Mouse (Mus musculus) kidney, embryonic 14.5 days (tissue): ENCODE measurements around the gene Usp35. TPM values are rescaled to one million over a fixed set of nuclear protein-coding genes. Genes with fewer than 3 reads are reported as not detected.

Experiments used
- ATAC-seq: fragments of 200-750 bp; cut with Nextera tagmentation; 2 replicates; pipeline ENCODE4 v1.8.0; 2017; ENCODE audit warnings: moderate number of reproducible peaks, mild to moderate bottlenecking, moderate TSS enrichment, moderate library complexity; ENCODE audit not compliant: low FRiP score, low TSS enrichment
- H3K27ac ChIP-seq: fragments of 300-500 bp; sonication (generic); 2 replicates; pipeline ENCODE4 v1.5.1; 2014; ENCODE audit warnings: low read depth, mild to moderate bottlenecking, low read length, moderate library complexity, mixed read lengths
- H3K27me3 ChIP-seq: fragments of 300-500 bp; sonication (generic); 2 replicates; pipeline ENCODE4 v1.6.1; 2014; ENCODE audit warnings: mild to moderate bottlenecking, low read length; ENCODE audit not compliant: control insufficient read depth, insufficient read depth
- H3K36me3 ChIP-seq: fragments of 300-500 bp; sonication (generic); 2 replicates; pipeline ENCODE4 v1.6.1; 2014; ENCODE audit warnings: low read length, mixed read lengths; ENCODE audit not compliant: control insufficient read depth, insufficient read depth
- H3K4me1 ChIP-seq: fragments of 300-500 bp; sonication (generic); 2 replicates; pipeline ENCODE4 v1.6.1; 2014; ENCODE audit warnings: low read length, mixed read lengths; ENCODE audit not compliant: control insufficient read depth, insufficient read depth
- H3K4me2 ChIP-seq: fragments of 300-500 bp; sonication (generic); replicated peaks from 2 replicates; pipeline ENCODE4 v1.6.1; 2014; ENCODE audit warnings: low read depth, mild to moderate bottlenecking, low read length
- H3K4me3 ChIP-seq: fragments of 300-500 bp; sonication (generic); 2 replicates; pipeline ENCODE4 v1.5.1; 2014; ENCODE audit warnings: mild to moderate bottlenecking, low read length
- H3K9ac ChIP-seq: fragments of 300-500 bp; sonication (generic); 2 replicates; pipeline ENCODE4 v1.6.1; 2014; ENCODE audit warnings: low read depth, mild to moderate bottlenecking, low read length, moderate library complexity
- H3K9me3 ChIP-seq: fragments of 300-500 bp; sonication (generic); 2 replicates; pipeline ENCODE4 v1.6.1; 2016; ENCODE audit warnings: low read length; ENCODE audit not compliant: control insufficient read depth
- WGBS: fragments of 180-500 bp; shearing (Covaris S2); extraction: QIAGEN DNeasy Blood & Tissue Kit; methylation state at CpG from one replicate; pipeline ENCODE4 v1.1.7; 2014; 5-methylcytosine and 5-hydroxymethylcytosine counted together
- polyA plus RNA-seq: library from polyadenylated mRNA; unstranded; fragments of >200 nt; fragmentation: Nextera tagmentation; extraction: Ambion mirVana; gene quantifications from 2 replicates; pipeline ENCODE4 v1.2.1, GENCODE M21; 2014

Usp35 gene
- polyA plus RNA-seq, 1 experiment from 2014 or later, result 1.8 TPM

GRCm38 (mm10) chr7:97348836-97349235 is 17.0 kb upstream of the Usp35 start:
- no peak overlapping the region for H3K27ac ChIP-seq
- 83% methylated on average over 5 of the region's 5 CpGs for WGBS

GRCm38 (mm10) chr7:97348318-97348717 is 16.5 kb upstream of the Usp35 start:
- no peak overlapping the region for H3K9ac ChIP-seq
- H3K27me3 ChIP-seq, result no peaks in the 10 kb centered on the region
- 88% methylated on average over 3 of the region's 3 CpGs for WGBS
- H3K4me1 ChIP-seq, result no peaks in the 10 kb centered on the region
- no peak for ATAC-seq
- no peaks in the 10 kb centered on the region for H3K9me3 ChIP-seq
- H3K4me2 ChIP-seq, result no peak overlapping the region
- no peaks in the 10 kb centered on the region for H3K36me3 ChIP-seq
- H3K27ac ChIP-seq, result no peak overlapping the region
- no peak overlapping the region for H3K4me3 ChIP-seq

More at GRCm38 (mm10) chr7:97348836-97349235, 17.0 kb upstream of the Usp35 start:
- Histone ChIP-seq H3K4me2 (no peak overlapping the region), H3K4me3 (no peak overlapping the region), H3K9me3 (no peaks in the 10 kb centered on the region), H3K9ac (no peak overlapping the region), H3K36me3 (no peaks in the 10 kb centered on the region), H3K4me1 (no peaks in the 10 kb centered on the region), H3K27me3 (no peaks in the 10 kb centered on the region)
- no peak for ATAC-seq

GRCm38 (mm10) chr7:97347464-97347863 is 15.6 kb upstream of the Usp35 start:
- 96% methylated on average over 15 of the region's 15 CpGs for whole genome bisulfite sequencing
- Histone ChIP-seq H3K9me3 (no peaks in the 10 kb centered on the region), H3K36me3 (no peaks in the 10 kb centered on the region), H3K4me3 (no peak overlapping the region), H3K27ac (no peak overlapping the region), H3K4me1 (no peaks in the 10 kb centered on the region), H3K27me3 (no peaks in the 10 kb centered on the region), H3K9ac (no peak overlapping the region), H3K4me2 (no peak overlapping the region)
- ATAC-seq, result no peak

- no peak for ATAC-seq
- Histone ChIP-seq H3K9me3 (no peaks in the 10 kb centered on the region), H3K4me1 (no peaks in the 10 kb centered on the region), H3K36me3 (no peaks in the 10 kb centered on the region), H3K27me3 (no peaks in the 10 kb centered on the region), H3K4me2 (no peak overlapping the region), H3K4me3 (no peak overlapping the region), H3K27ac (no peak overlapping the region), H3K9ac (no peak overlapping the region)
- 79% methylated on average over 4 of the region's 4 CpGs for WGBS
Measured at GRCm38 (mm10) chr7:97346822-97347166, 15.0 kb upstream of the Usp35 start.

GRCm38 (mm10) chr7:97346111-97346821 is 14.4 kb upstream of the Usp35 start:
- Histone ChIP-seq H3K9me3 (no peaks in the 10 kb centered on the region), H3K36me3 (no peaks in the 10 kb centered on the region), H3K27ac (no peak overlapping the region), H3K4me3 (no peak overlapping the region), H3K9ac (no peak overlapping the region), H3K27me3 (no peaks in the 10 kb centered on the region), H3K4me1 (no peaks in the 10 kb centered on the region), H3K4me2 (no peak overlapping the region)
- WGBS, result 78% methylated on average over 9 of the region's 9 CpGs
- no peak for ATAC-seq

GRCm38 (mm10) chr7:97345229-97345871 is 13.5 kb upstream of the Usp35 start:
- no peaks in the 10 kb centered on the region for H3K27me3 ChIP-seq
- H3K4me1 ChIP-seq, result no peaks in the 10 kb centered on the region
- no peaks in the 10 kb centered on the region for H3K9me3 ChIP-seq
- WGBS, result 60% methylated on average over 10 of the region's 10 CpGs
- H3K4me2 ChIP-seq, result no peak overlapping the region
- no peaks in the 10 kb centered on the region for H3K36me3 ChIP-seq
- H3K27ac ChIP-seq, result no peak overlapping the region
- H3K9ac ChIP-seq, result no peak overlapping the region
- ATAC-seq, result no peak
- no peak overlapping the region for H3K4me3 ChIP-seq

GRCm38 (mm10) chr7:97344655-97345054 is 12.8 kb upstream of the Usp35 start:
- Histone ChIP-seq H3K9ac (no peak overlapping the region), H3K27me3 (no peaks in the 10 kb centered on the region), H3K4me1 (no peaks in the 10 kb centered on the region), H3K27ac (no peak overlapping the region), H3K9me3 (no peaks in the 10 kb centered on the region), H3K4me2 (no peak overlapping the region), H3K4me3 (no peak overlapping the region), H3K36me3 (no peaks in the 10 kb centered on the region)
- 59% methylated on average over 2 of the region's 2 CpGs for WGBS
- ATAC-seq, result no peak

- H3K27ac ChIP-seq, result no peak overlapping the region
Measured at GRCm38 (mm10) chr7:97342961-97343360, 11.1 kb upstream of the Usp35 start.

More at GRCm38 (mm10) chr7:97342961-97343360, 11.1 kb upstream of the Usp35 start:
- H3K36me3 ChIP-seq, result no peaks in the 10 kb centered on the region
- H3K9ac ChIP-seq, result no peak overlapping the region
- H3K4me2 ChIP-seq, result no peak overlapping the region
- H3K9me3 ChIP-seq, result no peaks in the 10 kb centered on the region
- H3K4me3 ChIP-seq, result no peak overlapping the region
- 74% methylated on average over 2 of the region's 2 CpGs for WGBS
- no peaks in the 10 kb centered on the region for H3K27me3 ChIP-seq
- ATAC-seq, result no peak
- no peaks in the 10 kb centered on the region for H3K4me1 ChIP-seq
